Mouse (Mus musculus): ENCODE measurements around the gene Shisa8.

Gene Shisa8

DNA sequence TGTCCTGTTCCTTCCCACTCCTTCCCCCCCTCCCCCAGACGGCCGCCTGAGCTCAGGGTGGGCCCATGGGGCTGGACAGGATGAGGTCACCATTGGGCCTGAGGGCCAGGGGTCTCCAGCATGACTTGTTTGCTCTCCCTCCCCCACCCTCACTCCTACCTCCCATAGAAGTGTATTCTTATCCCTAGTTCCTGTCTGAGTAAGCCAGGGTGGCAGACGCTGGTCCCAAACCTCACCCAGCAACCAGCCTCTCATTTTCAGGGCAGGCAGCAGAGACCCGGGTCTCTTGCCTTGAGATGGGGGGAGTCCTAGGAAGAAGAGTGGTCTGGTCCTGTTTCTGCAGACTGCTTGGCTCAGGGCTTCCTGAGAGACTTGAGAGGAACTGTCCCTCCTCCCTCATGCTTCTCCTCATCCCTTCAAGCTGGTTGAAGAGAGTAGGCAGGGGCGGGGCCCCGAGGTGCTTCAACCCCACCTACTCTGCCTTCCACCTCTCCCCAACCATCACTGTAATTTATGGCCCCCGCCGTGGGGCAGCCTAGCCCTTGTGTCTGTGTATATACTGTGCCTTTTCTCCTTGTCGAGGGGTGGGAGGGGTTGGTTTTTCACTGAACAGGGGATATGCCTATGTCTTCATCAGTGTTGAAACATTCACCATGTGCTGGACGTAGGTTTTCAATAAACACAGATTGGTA is 7.8 kb downstream of the Shisa8 start:
- DNase-seq (ENCODE audit: low spot score in 2 of 2): no peak

DNA sequence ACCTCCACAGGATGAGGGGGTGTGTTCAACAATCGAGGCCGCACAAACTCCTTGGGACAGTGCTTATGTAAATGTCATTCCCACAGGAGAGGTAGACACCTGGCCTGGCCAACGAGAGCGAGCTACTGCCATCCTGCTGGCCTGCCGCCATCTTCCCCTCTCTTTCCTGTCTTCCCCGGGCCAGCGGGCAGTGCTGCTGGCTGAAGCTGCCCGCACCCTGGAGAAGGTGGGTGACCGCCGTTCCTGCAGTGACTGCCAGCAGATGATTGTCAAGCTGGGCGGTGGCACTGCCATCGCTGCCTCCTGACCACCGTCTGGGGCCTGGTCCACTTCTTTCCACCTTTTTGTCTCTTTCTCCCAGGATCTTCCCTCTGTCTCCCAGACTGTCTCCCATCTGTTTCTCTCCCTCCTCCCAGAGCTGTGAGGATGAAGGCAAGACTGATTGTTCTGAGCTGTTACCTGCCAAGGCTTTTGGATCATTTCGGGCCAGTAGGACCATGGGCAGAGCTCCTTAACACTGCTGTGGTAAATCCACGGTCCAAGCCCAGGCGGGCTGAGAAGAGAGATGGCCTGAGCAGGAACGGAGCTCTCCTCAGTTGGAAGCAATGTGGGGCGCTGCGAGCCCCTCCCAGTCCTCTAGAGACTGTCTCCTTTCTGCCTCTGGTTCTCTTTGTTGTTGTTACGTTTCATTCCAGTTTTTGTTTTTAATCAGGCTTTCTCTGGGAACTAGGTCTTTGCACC is 8.8 kb downstream of the Shisa8 start:
- DNase-seq (ENCODE audit: low spot score in 2 of 2): no peak

DNA sequence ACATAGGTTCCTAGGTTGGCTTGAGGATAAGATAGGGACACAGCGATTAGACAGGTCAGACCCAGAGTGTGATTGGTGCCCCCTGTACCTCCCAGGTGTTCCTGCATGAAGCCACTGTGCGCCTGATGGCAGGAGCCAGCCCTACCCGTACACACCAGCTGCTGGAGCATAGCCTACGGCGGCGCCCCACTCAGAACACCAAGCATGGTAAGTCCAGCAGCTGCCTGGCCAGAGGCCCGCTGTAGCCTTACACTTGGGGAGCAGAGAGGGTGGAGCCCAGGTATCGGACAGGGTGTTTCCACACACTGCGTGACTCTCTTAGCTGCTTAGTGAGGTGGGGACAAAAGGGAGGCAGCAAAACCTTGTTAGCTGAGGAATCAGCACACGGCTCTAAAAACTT is 9.5 kb downstream of the Shisa8 start:
- no peak for DNase-seq (ENCODE audit: low spot score in 2 of 2)

DNA sequence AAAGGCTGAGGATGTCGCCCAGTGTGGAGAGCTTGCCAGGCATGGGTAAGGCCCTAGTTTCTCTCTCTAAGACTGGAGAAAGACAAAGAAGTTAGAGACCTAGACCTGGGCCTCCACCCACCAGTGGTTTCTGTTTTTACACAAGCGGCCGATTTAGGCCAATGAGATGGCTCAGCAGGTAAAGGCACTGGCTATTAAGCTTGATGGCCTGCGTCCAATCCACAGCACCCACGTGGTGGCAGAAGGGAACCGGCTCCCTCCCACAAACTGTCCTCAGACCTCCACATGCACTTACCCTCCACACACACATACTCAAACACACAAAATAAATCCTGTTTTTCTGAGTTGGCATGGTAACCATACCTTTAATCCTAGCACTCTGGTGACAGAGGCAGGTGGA is 10.5 kb downstream of the Shisa8 start:
- no peak for DNase-seq (ENCODE audit: low spot score in 2 of 2)

DNA sequence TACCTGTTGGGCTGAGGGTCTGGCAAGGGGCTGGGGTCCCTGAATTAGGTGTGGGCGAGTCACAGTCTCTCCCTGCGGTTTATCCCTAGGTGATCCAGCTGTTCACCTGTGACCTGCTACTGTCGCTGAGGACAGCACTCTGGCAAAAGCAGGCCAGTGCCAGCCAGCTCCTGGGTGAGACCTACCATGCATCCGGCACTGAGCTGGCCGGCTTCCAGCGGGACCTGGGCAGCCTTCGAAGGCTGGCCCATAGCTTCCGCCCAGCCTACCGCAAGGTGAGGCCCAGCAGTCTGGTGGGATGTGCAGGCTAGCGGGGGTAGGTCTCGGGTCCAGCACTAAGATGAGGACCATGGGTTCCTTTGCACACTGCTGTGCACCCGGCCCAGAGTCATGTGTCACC is 13.1 kb downstream of the Shisa8 start:
- DNase-seq (ENCODE audit: low spot score in 2 of 2): no peak

DNA sequence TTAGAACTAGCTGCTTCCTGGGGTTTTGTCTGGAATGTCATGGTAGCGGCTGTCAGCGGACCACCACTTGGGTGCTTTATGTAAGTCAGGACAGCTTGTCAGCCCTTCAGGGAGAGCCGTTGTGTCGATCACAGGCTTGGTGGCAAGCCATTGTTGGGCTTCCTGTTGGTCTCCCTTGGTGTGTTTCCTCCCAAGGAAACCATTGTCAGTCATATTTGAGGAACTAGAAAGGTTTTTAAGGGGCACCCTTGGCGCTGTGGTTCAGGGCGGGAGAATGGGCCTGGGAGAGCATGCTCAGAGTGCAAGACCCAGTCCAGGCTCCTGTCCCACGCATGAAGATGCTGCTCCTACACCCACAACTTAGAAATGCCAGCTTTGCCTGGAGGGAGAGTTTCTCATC is 14.3 kb downstream of the Shisa8 start:
- no peak for DNase-seq (ENCODE audit: low spot score in 2 of 2)

DNA sequence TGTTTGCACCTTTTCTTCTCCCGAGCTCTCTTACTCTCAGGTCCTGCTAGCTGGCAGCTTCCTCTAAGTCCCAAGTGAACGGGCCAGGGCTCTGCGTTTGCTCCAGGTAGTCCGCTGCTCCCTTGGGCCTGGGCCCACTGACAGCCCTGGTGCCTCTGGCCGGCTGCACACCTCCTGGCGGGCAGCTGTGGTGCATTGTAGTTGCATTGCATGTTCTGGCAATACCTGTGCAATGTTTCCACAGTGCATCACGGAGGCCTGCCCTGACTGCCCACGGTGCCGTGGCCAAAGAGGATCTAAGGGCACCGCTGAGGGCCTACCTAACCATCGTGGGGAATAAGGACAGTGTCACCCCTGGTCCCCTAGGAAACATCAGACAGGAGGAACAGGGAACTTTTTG is 14.7 kb downstream of the Shisa8 start:
- DNase-seq (ENCODE audit: low spot score in 2 of 2): no peak

DNA sequence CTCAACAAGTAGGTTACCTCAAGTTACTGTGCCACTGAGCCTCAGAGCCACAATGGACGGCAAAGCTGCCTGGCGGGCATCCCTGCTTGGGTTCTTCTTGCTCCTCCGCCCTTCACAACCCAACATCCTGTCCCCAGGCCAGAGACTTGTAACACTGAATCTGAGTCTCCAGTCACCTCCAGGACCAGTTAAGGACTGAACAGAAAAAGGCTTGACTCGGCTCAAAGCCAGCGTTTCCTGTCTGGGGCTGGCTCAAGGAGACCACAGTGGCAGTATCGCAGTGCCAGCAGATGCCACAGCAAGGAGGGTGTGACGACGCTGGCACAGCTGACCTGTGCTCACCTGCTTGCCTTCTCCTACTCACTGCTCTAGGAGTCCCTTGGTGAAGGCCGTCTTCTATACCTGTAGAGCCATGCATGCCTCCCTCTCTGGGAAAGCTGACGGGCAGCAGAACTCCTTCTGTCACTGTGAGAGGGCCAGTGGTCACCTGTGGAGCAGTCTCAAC is 15.3 kb downstream of the Shisa8 start:
- DNase-seq (ENCODE audit: low spot score in 2 of 2): no peak

DNA sequence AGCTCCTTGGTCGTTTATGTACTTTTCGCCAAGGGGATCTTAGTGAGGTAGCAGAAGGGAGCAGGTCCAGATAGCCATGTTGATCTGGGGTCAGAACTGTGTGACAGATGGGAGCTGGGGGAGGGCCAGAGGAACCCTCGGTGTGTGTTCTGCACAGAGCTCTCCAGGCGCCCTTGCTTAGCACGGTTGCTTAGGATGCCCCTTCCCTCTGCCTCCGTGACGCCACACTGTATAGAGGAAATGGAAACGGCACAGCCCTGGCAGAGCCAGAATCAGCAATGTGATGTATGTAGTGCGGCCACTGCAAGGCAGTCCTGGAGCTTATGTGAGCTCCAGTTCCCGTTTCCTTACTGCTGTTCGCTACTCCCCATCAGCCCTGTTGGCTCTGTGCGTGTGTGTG is 16.3 kb downstream of the Shisa8 start:
- DNase-seq (ENCODE audit: low spot score in 2 of 2): no peak

DNA sequence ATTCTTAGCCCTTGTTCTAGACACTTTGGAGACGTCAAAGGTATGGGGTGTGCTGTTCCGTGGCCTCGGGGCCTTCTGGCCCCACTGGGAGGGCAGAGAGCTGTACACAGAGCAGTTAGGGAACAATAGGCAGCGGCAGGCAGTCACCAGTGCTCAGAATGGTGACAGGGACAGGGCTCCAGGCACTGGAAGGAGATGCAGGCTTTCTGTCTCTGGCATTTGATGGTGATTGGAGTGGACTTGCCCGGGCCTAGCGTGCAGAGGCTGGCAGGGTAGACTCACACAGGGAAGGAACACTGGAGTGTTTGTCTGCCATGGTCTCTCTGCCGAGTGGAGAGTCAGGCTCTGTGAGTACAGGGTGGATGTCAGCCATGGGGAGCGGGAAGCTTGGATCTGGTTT is 20.0 kb downstream of the Shisa8 start:
- no peak for DNase-seq (ENCODE audit: low spot score in 2 of 2)

DNA sequence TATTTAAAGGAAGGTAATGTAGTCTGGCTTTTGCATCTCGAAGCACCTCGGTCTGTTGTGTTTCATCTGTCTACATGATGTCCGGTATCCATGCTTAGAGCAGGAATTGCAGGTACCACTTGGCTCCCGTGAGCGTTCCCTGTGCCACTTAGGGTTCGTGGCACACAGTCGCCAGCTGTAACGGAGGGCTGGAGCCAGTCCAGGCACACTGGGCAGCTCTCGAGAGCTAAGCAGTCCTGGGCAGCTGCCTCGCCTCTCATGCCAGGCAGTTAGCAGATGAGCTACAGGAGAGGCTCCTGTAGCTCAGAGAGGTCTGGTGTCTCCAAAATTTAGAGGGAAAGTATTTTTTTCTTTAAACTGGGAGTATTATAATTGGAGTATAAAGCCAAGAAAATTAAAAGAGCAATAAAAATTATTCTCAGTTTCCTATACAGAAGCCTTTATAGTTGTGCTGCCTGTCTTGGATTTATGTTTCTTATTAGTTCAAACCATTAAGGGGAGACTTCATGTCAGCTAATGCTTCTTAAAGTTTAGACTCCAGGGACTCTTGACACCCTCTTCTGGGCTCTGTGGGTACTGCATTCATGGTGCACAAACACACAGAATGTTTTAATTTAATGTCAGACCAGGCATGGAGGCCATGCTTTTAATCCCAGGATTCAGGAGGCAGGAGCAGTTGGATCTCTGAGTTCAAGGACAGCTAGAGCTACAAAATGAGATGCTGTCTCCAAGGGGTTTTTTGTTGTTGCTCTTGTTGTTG is 24.0 kb downstream of the Shisa8 start:
- DNase-seq (ENCODE audit: low spot score in 2 of 2): no peak

DNA sequence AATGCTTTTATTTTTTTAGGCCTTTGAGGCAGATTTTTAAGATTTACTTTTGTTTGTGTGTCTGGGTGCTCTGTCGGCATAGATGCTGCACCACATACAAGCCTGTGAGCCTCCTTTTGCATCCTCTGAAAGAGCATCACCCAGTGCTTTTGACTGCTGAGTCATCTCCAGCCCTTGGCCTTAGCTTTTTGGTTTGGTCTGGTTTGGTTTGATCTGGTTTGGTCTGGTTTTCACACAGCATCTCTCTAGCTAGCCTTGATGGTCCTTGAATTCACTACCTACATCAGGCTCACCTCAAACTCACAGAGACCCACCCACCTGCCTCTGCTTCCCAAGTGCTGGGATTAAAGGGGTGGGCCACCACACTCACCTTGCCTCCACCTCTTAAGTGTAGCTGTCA is 24.7 kb downstream of the Shisa8 start:
- DNase-seq (ENCODE audit: low spot score in 2 of 2): no peak

DNA sequence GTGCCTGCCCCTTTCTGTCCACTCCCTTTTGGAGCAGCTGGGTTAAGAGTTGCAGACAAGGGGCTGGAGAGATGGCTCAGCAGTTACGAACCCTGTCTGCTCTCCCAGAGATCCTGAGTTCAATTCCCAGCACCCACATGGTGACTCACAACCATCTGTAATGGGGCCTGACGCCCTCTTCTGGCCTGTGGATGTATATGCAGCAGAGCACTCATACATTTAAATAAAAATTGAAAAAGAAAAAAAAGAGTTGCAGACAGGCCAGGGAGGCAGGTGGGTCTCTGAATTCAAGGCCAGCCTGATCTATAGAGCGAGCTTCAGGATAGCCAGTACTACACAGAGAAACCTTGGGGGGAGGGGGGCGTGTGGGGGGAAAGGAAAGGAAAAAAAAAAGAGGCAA is 25.2 kb downstream of the Shisa8 start:
- DNase-seq (ENCODE audit: low spot score in 2 of 2): no peak

DNA sequence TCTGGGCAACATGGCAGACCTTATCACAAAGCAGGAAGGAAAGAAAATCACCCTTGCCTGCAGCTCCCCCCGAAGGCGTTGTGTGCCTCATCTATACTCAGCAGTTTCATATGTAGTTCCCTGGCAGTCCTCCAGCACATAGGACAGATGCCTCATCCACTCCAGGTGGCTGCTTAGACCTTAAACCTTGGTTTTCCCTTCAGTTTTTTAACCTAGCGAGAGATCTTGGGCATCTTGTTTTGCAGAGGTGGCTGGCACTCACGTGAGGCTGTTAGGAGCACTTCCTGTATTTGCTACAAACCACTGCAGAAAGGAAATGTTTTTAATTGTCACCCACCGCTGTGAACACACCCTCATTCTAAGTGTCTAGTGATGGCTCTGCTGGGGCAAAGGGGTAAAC is 25.7 kb downstream of the Shisa8 start:
- DNase-seq (ENCODE audit: low spot score in 2 of 2): no peak

DNA sequence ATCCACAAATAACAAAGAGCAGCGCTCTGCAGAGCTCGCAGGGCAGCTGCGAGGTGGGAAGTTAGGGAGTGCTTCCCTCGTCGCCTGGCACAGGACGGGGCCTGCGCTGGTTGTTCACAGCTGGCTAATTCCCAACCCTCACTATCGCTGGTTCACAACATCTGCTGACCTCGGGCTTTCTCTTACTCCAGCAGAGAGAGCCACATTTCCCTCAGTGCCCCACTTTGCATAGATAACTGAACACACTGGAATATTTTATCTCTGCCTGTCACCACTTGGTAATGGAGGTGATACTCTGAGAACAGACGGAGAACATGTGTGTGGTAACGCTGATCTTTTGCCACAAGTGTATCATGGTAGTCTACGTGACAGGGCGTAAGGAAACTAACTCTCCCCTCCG is 26.5 kb downstream of the Shisa8 start:
- no peak for DNase-seq (ENCODE audit: low spot score in 2 of 2)

DNA sequence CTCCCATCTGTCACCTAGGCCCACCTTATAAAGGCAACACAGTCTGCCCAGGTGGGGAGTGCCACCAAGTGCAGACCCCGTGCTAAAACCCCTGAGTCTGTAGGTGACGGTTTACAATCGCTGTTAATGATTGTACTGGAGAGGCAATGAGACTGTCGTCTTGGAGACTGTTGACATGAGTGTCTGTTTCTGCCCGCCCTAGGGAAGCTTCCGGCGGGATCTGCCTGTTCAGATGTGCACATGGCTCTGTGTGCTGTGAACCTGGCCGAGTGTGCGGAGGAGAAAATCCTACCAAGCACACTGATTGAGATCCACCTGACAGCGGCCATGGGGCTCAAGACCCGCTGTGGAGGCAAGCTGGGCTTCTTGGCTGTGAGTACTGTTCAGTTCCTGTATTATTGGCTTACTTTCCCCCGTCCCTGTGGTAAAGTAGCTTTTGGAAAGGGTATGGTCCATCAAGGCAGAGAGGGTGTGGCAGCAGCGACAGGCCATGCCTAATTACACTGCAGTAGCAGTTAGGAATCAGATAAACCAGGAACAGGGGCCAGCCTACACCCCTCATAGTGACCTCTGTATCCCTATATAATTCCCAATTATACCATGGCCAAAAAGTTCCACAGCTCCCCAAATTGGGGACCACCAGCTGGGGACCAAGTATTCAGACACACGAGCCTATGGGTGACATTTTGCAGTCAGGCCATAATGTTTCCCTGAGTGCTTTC is 27.4 kb downstream of the Shisa8 start:
- no peak for DNase-seq (ENCODE audit: low spot score in 2 of 2)

DNA sequence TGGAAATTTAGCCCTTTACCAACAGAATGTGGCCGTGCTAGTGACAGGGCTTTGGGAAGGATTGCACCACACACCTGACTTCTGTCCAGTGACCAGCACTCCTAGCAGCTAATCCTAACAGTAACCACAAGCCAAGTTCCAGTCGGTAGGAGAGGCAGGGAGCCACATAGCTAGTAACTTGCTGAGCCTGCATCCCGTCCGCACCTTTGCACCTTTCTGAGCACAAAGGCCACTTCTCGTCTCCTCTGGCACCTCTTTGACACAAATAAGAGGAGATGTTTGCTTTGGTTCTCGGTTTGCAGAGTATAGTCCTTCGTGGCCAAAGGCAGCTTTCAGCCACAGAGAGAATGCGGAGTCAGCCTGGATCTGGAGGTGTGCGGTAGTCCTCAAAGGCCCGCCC is 28.0 kb downstream of the Shisa8 start:
- DNase-seq (ENCODE audit: low spot score in 2 of 2): no peak

DNA sequence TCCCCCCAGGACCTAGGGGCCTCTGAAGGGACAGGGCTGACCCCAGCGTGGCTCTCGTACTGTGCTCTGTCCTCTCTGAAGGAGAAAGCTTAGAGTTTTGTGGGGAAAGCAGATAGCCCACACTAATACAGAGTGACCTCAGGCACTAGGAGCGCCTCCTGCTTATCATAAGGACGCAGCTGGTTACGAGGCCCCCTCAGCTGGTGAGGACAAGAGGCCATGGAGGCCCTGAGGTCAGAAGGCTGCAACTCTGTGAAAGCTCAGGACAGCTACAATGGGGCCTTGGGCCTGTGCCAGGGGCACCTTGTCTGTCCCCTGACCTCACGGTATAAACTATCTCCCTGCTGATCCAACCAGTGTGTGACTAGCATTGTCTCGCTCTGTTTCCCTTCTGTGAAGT is 28.4 kb downstream of the Shisa8 start:
- no peak for DNase-seq (ENCODE audit: low spot score in 2 of 2)

DNA sequence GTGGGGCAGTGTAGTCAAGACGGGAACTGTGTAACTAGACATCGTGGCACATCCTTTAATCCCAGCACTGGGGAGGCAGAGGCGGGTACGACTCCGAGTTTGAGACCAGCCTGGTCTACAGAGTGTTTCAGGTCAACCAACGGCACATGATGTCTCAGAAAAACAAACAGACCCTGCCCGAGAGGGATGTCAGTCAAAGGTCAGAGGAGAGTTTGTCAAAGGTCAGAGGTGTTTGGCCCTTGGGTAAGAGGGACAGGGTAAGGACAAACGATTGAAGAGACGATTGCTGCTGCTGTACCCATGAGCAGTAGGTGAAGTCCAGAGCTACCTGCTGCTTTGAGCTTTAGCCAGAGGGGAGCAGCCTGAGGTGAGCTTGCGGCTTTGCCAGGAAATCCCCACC is 29.0 kb downstream of the Shisa8 start:
- DNase-seq (ENCODE audit: low spot score in 2 of 2): no peak

DNA sequence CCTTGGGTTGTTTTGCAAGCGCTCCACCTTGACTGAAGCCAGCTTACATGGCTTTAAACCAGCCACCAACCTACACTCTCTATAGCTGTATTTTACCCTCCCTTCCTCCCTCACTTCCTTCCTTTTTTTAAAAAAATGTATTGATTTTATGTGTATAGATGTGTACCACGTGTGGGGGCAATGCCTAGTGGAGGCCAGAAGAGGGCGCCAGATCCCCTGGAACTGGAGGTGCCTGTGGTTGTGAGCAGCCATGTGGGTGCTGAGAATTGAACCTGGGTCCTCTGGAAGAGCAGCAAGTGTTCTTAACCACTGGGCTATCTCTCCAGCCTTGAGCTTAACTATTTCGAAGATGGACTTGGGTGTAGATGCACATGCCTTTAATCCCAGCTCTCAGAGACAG is 30.3 kb downstream of the Shisa8 start:
- no peak for DNase-seq (ENCODE audit: low spot score in 2 of 2)

DNA sequence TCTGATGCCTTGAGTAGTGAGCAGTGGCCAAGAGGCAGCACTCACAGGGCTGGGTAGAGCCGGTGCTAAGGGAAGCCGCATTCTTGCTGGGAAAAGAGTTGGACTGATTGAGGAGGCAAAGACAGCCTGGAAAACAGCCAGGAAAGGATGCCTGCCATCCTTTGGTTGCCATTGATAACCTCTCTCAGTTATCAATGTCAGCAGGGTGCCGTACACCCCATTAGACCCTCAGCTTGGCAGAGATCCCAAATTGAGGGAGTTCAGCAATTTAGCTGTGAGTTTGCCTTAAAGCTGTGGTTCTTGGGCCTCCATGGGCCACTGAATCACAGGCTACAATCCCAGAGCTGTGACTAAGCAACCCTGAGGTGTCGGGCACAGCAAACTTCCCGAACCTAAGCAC is 31.5 kb downstream of the Shisa8 start:
- DNase-seq (ENCODE audit: low spot score in 2 of 2): no peak

DNA sequence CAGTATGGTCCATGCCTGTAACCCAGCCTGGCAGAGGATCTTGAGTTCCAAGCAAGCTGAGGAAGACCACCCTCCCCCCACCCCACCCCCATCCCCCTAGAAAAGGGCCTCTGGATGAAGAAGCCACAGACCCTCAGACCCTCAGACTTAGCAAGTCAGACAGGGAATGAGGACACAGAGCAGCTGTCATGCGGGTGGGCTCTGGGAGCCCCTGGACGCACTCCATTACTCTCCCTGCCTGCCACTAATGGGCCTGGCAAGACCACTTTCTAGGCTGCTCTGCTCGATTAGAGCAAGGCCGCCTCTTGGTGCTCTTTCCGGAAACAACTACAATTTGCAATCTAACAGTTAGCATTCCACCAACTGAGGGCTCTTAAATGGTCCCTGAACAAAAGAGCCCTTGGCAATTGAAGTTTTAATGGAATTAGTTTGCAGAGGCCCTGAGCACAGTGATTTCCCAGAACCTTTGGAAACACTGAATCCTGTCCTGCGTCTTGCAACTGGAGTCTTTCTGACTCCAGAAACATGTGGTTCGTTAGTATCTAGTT is 34.8 kb downstream of the Shisa8 start:
- no peak for DNase-seq (ENCODE audit: low spot score in 2 of 2)

All from urinary bladder, adult 18-20 months (tissue).